Mouse (Mus musculus): ENCODE measurements around the gene 4930513O06Rik. TPM values are rescaled to one million over a fixed set of nuclear protein-coding genes. Genes with fewer than 3 reads are reported as not detected.

Gene 4930513O06Rik
- not detected in 2 replicates for polyA plus RNA-seq (2015; fragmentation: Nextera tagmentation; extraction: Ambion mirVana)

- Histone ChIP-seq H3K27ac (no peak within 1 kb of the TSS), H3K9me3 (no peaks in the 10 kb centered on the region), H3K4me1 (replicated peaks) (no peaks in the 10 kb centered on the region), H3K4me3 (replicated peaks) (no peak within 1 kb of the TSS), H3K9ac (no peak within 1 kb of the TSS), H3K4me2 (replicated peaks) (no peak within 1 kb of the TSS), H3K36me3 (no peaks in the 10 kb centered on the region), H3K27me3 (replicated peaks) (no peaks in the 10 kb centered on the region)
- 96% methylated on average over 1 of the region's 1 CpGs for WGBS
- no peak for ATAC-seq
Observed at GRCm38 (mm10) chrX:139085943-139086342, at the start of gene 4930513O06Rik. 4930513O06Rik (plus strand) TSS chrX:139086243.

- 96% methylated on average over 1 of the region's 1 CpGs for WGBS
- Histone ChIP-seq H3K4me1 (replicated peaks) (no peaks in the 10 kb centered on the region), H3K4me2 (replicated peaks) (no peak overlapping the region), H3K27me3 (replicated peaks) (no peaks in the 10 kb centered on the region), H3K27ac (no peak overlapping the region), H3K9ac (no peak overlapping the region), H3K9me3 (no peaks in the 10 kb centered on the region), H3K36me3 (no peaks in the 10 kb centered on the region), H3K4me3 (replicated peaks) (no peak overlapping the region)
- no peak for ATAC-seq
Observed at GRCm38 (mm10) chrX:139037666-139038065, 48.4 kb upstream of the 4930513O06Rik start.

GRCm38 (mm10) chrX:139039314-139039713 lies 46.7 kb upstream of the 4930513O06Rik start:
- H3K4me1 ChIP-seq (replicated peaks), result no peaks in the 10 kb centered on the region
- no peaks in the 10 kb centered on the region for H3K9me3 ChIP-seq
- WGBS, result 70% methylated on average over 2 of the region's 2 CpGs
- no peak for ATAC-seq
- H3K27ac ChIP-seq, result no peak overlapping the region
- no peak overlapping the region for H3K4me2 ChIP-seq (replicated peaks)
- no peaks in the 10 kb centered on the region for H3K27me3 ChIP-seq (replicated peaks)
- H3K4me3 ChIP-seq (replicated peaks), result no peak overlapping the region
- no peaks in the 10 kb centered on the region for H3K36me3 ChIP-seq
- no peak overlapping the region for H3K9ac ChIP-seq

DNA sequence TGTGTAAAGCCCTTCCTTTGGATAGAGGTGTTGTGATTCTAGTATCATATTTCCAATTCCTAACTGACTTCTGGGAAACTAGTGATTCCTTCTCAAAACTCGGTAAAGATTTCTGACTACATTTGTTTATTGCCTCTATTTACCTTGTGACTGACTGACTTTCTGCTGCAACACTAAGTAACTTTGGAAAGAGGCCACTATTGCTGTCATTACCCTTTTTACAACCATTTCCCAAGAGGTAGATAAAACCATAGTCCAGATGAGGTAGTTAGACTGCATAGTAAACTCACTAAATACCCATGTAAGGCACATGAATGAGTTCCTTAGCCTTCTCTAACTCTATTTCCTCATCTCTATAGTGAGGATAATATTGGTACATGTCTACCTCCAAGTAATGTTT lies 44.9 kb upstream of the 4930513O06Rik start:
- H3K36me3 ChIP-seq, result no peaks in the 10 kb centered on the region
- no peak for ATAC-seq
- H3K4me1 ChIP-seq (replicated peaks), result no peaks in the 10 kb centered on the region
- H3K27me3 ChIP-seq (replicated peaks), result no peaks in the 10 kb centered on the region
- WGBS, result 84% methylated on average over 1 of the region's 1 CpGs
- H3K4me2 ChIP-seq (replicated peaks), result no peak overlapping the region
- H3K4me3 ChIP-seq (replicated peaks), result no peak overlapping the region
- H3K9ac ChIP-seq, result no peak overlapping the region
- no peaks in the 10 kb centered on the region for H3K9me3 ChIP-seq
- no peak overlapping the region for H3K27ac ChIP-seq

DNA sequence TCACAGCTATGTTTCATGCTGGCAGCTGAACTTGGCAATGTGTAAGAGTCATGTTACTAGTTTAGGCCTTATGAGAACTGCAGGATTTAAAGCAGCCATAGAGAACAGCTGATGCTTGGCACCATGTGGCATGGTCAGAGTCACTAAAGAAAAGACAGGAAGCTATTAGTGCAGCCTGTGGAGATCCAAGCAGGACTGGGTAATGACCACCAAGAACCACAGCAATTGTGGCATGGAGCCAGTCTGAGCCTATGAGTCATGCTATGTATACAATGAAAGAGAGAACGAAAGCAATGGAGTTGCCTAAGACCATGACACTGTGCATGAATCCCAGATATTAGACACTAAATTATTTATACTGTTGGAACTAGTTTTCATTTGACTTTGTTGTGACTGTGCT lies 34.1 kb upstream of the 4930513O06Rik start:
- H3K4me2 ChIP-seq (replicated peaks), result no peak overlapping the region
- H3K4me1 ChIP-seq (replicated peaks), result no peaks in the 10 kb centered on the region
- no peaks in the 10 kb centered on the region for H3K36me3 ChIP-seq
- no peaks in the 10 kb centered on the region for H3K9me3 ChIP-seq
- H3K9ac ChIP-seq, result no peak overlapping the region
- 50% methylated on average over 1 of the region's 1 CpGs for WGBS
- H3K4me3 ChIP-seq (replicated peaks), result no peak overlapping the region
- H3K27me3 ChIP-seq (replicated peaks), result no peaks in the 10 kb centered on the region
- no peak overlapping the region for H3K27ac ChIP-seq
- ATAC-seq, result no peak

- H3K9me3 ChIP-seq, result no peaks in the 10 kb centered on the region
- WGBS, result 59% methylated on average over 1 of the region's 1 CpGs
Observed at GRCm38 (mm10) chrX:139053149-139053548, 32.9 kb upstream of the 4930513O06Rik start.

DNA sequence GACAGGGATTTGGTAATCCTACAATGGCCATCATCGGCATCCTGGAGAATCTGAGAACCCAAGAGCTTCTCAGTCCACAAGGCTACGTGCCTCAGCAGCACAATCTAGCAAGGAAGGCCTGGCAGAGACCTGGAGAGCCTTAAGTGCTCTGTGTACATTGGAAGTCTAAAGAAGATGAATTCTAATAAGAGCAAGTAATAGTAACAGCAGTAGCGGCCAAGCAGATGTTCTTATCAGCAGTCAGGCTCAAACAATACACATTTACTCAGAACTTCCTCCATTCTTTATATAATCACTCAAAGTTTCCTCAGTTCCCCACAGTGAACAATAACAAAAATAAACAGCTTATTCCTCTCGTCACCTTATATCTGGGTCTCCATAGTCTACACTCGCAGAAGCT lies 22.0 kb upstream of the 4930513O06Rik start:
- no peaks in the 10 kb centered on the region for H3K36me3 ChIP-seq
- WGBS, result 76% methylated on average over 5 of the region's 5 CpGs
- H3K4me2 ChIP-seq (replicated peaks), result no peak overlapping the region
- H3K4me3 ChIP-seq (replicated peaks), result no peak overlapping the region
- H3K27ac ChIP-seq, result no peak overlapping the region
- no peaks in the 10 kb centered on the region for H3K27me3 ChIP-seq (replicated peaks)
- no peak for ATAC-seq
- H3K9me3 ChIP-seq, result no peaks in the 10 kb centered on the region
- no peak overlapping the region for H3K9ac ChIP-seq
- no peaks in the 10 kb centered on the region for H3K4me1 ChIP-seq (replicated peaks)

More at GRCm38 (mm10) chrX:139053149-139053548, 32.9 kb upstream of the 4930513O06Rik start:
- H3K27me3 ChIP-seq (replicated peaks), result no peaks in the 10 kb centered on the region
- H3K4me1 ChIP-seq (replicated peaks), result no peaks in the 10 kb centered on the region
- ATAC-seq, result no peak
- H3K4me3 ChIP-seq (replicated peaks), result no peak overlapping the region
- H3K9ac ChIP-seq, result no peak overlapping the region
- no peaks in the 10 kb centered on the region for H3K36me3 ChIP-seq
- H3K4me2 ChIP-seq (replicated peaks), result no peak overlapping the region
- no peak overlapping the region for H3K27ac ChIP-seq

DNA sequence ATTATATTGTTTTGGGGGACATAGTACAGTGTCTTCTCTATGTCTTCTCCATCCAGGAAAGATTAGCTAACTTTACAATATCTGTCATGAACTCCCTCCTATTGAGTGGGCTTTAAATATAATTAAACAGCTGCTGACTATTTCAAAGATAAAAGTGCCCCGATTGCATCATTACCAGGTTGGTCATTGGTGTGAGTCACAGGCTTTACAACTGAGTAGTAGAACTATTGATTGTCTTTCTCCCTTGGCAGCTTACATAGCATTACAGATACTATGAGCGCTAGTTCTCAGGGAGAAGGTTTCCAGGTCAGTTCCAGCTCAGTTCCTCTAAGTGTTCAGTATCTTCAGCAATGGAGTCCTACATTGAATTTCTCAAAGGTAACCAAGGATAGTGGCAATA lies 7.5 kb upstream of the 4930513O06Rik start:
- no peaks in the 10 kb centered on the region for H3K9me3 ChIP-seq
- H3K27ac ChIP-seq, result no peak overlapping the region
- H3K9ac ChIP-seq, result no peak overlapping the region
- no peaks in the 10 kb centered on the region for H3K36me3 ChIP-seq
- no peak overlapping the region for H3K4me3 ChIP-seq (replicated peaks)
- H3K4me2 ChIP-seq (replicated peaks), result no peak overlapping the region
- 87% methylated on average over 2 of the region's 2 CpGs for WGBS
- H3K27me3 ChIP-seq (replicated peaks), result no peaks in the 10 kb centered on the region
- H3K4me1 ChIP-seq (replicated peaks), result no peaks in the 10 kb centered on the region
- ATAC-seq, result no peak

GRCm38 (mm10) chrX:139085077-139085476 lies 966 bp upstream of the 4930513O06Rik start, which contains the start of gene Serpina7:
Serpina7 (minus strand) TSS chrX:139085236.
- Histone ChIP-seq H3K4me2 (replicated peaks) (no peak within 1 kb of the TSS), H3K27me3 (replicated peaks) (no peaks in the 10 kb centered on the region), H3K9me3 (no peaks in the 10 kb centered on the region), H3K4me1 (replicated peaks) (no peaks in the 10 kb centered on the region), H3K9ac (no peak within 1 kb of the TSS), H3K36me3 (no peaks in the 10 kb centered on the region), H3K4me3 (replicated peaks) (no peak within 1 kb of the TSS), H3K27ac (no peak within 1 kb of the TSS)
- no peak for ATAC-seq

- Histone ChIP-seq H3K4me2 (replicated peaks) (no peak overlapping the region), H3K4me1 (replicated peaks) (no peaks in the 10 kb centered on the region), H3K27me3 (replicated peaks) (no peaks in the 10 kb centered on the region), H3K36me3 (no peaks in the 10 kb centered on the region), H3K9me3 (no peaks in the 10 kb centered on the region), H3K9ac (no peak overlapping the region), H3K27ac (no peak overlapping the region), H3K4me3 (replicated peaks) (no peak overlapping the region)
- 66% methylated on average over 1 of the region's 1 CpGs for WGBS
- ATAC-seq, result no peak
Observed at GRCm38 (mm10) chrX:139097197-139097596, 11.2 kb downstream of the 4930513O06Rik start.

DNA sequence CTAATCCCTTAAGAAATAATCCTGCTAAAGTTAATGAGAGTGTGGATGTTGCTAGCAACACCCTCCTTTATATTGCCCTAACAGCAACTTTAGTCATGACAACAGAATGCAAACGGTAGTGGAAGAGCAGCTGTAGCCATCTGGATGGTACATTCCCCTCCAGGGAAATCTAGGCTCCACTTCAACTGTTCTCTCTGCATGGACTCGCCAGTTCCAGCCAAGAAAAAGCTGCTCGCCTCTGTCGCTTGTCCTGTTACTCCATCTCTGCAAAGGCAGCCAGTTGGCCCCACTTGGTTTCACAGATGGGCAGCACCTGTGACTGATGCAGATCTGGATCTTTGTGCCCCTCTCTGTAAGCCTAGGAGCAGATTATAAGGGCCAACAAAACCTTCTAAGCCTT lies 48.0 kb downstream of the 4930513O06Rik start:
- Histone ChIP-seq H3K9me3 (no peaks in the 10 kb centered on the region), H3K4me1 (replicated peaks) (no peaks in the 10 kb centered on the region), H3K36me3 (no peaks in the 10 kb centered on the region), H3K9ac (no peak overlapping the region), H3K4me3 (replicated peaks) (no peak overlapping the region), H3K4me2 (replicated peaks) (no peak overlapping the region), H3K27ac (no peak overlapping the region), H3K27me3 (replicated peaks) (no peaks in the 10 kb centered on the region)
- 55% methylated on average over 4 of the region's 4 CpGs for WGBS
- no peak for ATAC-seq

Measured in intestine, embryonic 15.5 days (tissue).